15 mouse cellular contexts compared by ENCODE assay signal in the genomic region with DNA sequence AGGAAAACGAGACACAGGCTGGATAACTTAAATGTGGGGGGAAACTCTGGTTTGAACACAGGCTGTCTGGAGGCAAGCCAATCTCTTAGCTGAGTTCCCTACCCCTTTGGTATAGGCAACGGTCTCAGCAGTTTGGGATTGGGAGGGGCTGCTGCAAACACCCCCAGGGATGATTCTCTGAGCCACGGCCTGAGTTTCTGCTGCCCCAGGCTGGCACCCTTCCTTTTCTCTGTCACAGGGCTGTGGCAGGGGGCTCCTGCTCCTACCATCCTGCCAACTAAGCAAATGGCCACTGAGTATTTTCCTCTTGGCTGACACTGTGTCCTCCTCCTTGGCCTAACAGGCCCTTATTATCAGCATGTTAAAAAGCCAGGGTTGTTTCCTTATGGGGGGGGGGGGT. TPM values are rescaled to one million over a fixed set of nuclear protein-coding genes. Genes with fewer than 3 reads are reported as not detected.
DNase-seq lines count a peak whose midpoint lies in the region; ATAC-seq lines count a peak whose summit lies in the region.
"Had no signal": no experiment of that assay in that cellular context is flagged by ENCODE, and none has a peak within 500 bp of the region (broad histone marks: within the 10 kb centered on the region; RNA-seq: fewer than 3 reads in every experiment).

No protein-coding gene starts in this region.

- no peak overlapping the region for H3K4me2 ChIP-seq in heart, embryonic 16.5 days (ENCODE audit: low read depth, low read length)
- no peak overlapping the region for H3K4me2 ChIP-seq in forebrain, embryonic 16.5 days (ENCODE audit: low read length)
- no peak overlapping the region for H3K4me2 ChIP-seq in midbrain, embryonic 14.5 days (ENCODE audit: low read length)
- H3K4me2 ChIP-seq: embryonic facial prominence, embryonic 13.5 days; limb, embryonic 13.5 days; neural tube, embryonic 12.5 days had no signal

- WGBS in heart, embryonic 16.5 days: 52% methylated on average over 3 of the region's 3 CpGs
- WGBS in forebrain, embryonic 16.5 days: 39% methylated on average over 3 of the region's 3 CpGs
- WGBS in midbrain, embryonic 14.5 days: 76% methylated on average over 3 of the region's 3 CpGs

- H3K27ac ChIP-seq in heart, embryonic 16.5 days (ENCODE audit: low read length): peak overlapping the region; percentile 19; the same call in 1 of the 2 replicates
- H3K27ac ChIP-seq in forebrain, embryonic 16.5 days (ENCODE audit: low read length): peak overlapping the region; percentile 66
- H3K27ac ChIP-seq in midbrain, embryonic 14.5 days (replicated peaks; ENCODE audit: low read depth, low read length): no peak overlapping the region
- H3K27ac ChIP-seq: embryonic facial prominence, embryonic 13.5 days; limb, embryonic 13.5 days; neural tube, embryonic 12.5 days had no signal

- intact Hi-C loops in left cerebral cortex, postnatal 4 days (cut with DNase I): loop anchor here (5.0 kb wide), 1 partner anchor 35 kb away; the partner anchor contains the start of gene Itpkb

- H3K9me3 ChIP-seq in heart, embryonic 16.5 days (replicated peaks; ENCODE audit: control insufficient read depth, low read length): no peaks in the 10 kb centered on the region
- no peaks in the 10 kb centered on the region for H3K9me3 ChIP-seq in forebrain, embryonic 16.5 days (ENCODE audit: control insufficient read depth, low read length)
- no peaks in the 10 kb centered on the region for H3K9me3 ChIP-seq in midbrain, embryonic 14.5 days (ENCODE audit: control insufficient read depth, low read length)
- H3K9me3 ChIP-seq: embryonic facial prominence, embryonic 13.5 days; limb, embryonic 13.5 days; neural tube, embryonic 12.5 days had no signal

- H3K4me1 ChIP-seq in heart, embryonic 16.5 days (ENCODE audit: control insufficient read depth, insufficient read depth, low read length): peaks cover 46% of the 10 kb centered on the region
- H3K4me1 ChIP-seq in forebrain, embryonic 16.5 days (replicated peaks; ENCODE audit: control insufficient read depth, insufficient read depth, low read length): peaks cover 34% of the 10 kb centered on the region
- H3K4me1 ChIP-seq in midbrain, embryonic 14.5 days (ENCODE audit: control insufficient read depth, insufficient read depth, low read length): peaks cover 20% of the 10 kb centered on the region

- ATAC-seq in heart, embryonic 16.5 days (replicated peaks; ENCODE audit: extremely low read depth, insufficient read depth, low FRiP score): no peak
- ATAC-seq in forebrain, embryonic 16.5 days: no peak
- ATAC-seq in midbrain, embryonic 14.5 days (ENCODE audit: low FRiP score, low TSS enrichment): no peak
- ATAC-seq: lung, postnatal 0 days had no signal

- DNase-seq in cerebellum, adult 11-12 months: peak; percentile 56
- no peak for DNase-seq in cerebellum, adult 9-10 months
- DNase-seq in heart, adult 9 months (ENCODE audit: low spot score in 2 of 2): no peak
- DNase-seq in left cerebral cortex, postnatal 4 days: peak; percentile 49
- DNase-seq in left cerebral cortex, adult 8-10 months (ENCODE audit: low spot score in 2 of 2): no peak
- no peak for DNase-seq in midbrain, embryonic 14.5 days
- DNase-seq: adrenal gland, postnatal 10 days; heart, postnatal 4 days; right cerebral cortex, postnatal 4 days had no signal

- H3K9ac ChIP-seq in heart, embryonic 16.5 days (ENCODE audit: low read length): peak overlapping the region; percentile 23; the same call in 1 of the 2 replicates
- H3K9ac ChIP-seq in forebrain, embryonic 16.5 days (replicated peaks; ENCODE audit: low read depth, low read length): no peak overlapping the region
- H3K9ac ChIP-seq in midbrain, embryonic 14.5 days (replicated peaks; ENCODE audit: low read length): no peak overlapping the region
- H3K9ac ChIP-seq: embryonic facial prominence, embryonic 13.5 days; limb, embryonic 13.5 days; neural tube, embryonic 12.5 days had no signal

- no peaks in the 10 kb centered on the region for H3K36me3 ChIP-seq in heart, embryonic 16.5 days (ENCODE audit: control insufficient read depth, insufficient read depth)
- H3K36me3 ChIP-seq in forebrain, embryonic 16.5 days (ENCODE audit: control insufficient read depth, insufficient read depth): no peaks in the 10 kb centered on the region
- no peaks in the 10 kb centered on the region for H3K36me3 ChIP-seq in midbrain, embryonic 14.5 days (ENCODE audit: control insufficient read depth, insufficient read depth, low read length)
- H3K36me3 ChIP-seq: embryonic facial prominence, embryonic 13.5 days; limb, embryonic 13.5 days; neural tube, embryonic 12.5 days had no signal

- no peak overlapping the region for H3K4me3 ChIP-seq in heart, embryonic 16.5 days (ENCODE audit: low read length)
- H3K4me3 ChIP-seq in forebrain, embryonic 16.5 days (replicated peaks; ENCODE audit: low read length): no peak overlapping the region
- H3K4me3 ChIP-seq in midbrain, embryonic 14.5 days (replicated peaks; ENCODE audit: low read depth, low read length): no peak overlapping the region
- H3K4me3 ChIP-seq: embryonic facial prominence, embryonic 13.5 days; limb, embryonic 13.5 days; neural tube, embryonic 12.5 days had no signal

- no peaks in the 10 kb centered on the region for H3K27me3 ChIP-seq in heart, embryonic 16.5 days (ENCODE audit: control insufficient read depth, insufficient read depth, low read length)
- H3K27me3 ChIP-seq in forebrain, embryonic 16.5 days (replicated peaks; ENCODE audit: control insufficient read depth, insufficient read depth, low read length): no peaks in the 10 kb centered on the region
- no peaks in the 10 kb centered on the region for H3K27me3 ChIP-seq in midbrain, embryonic 14.5 days (ENCODE audit: control insufficient read depth, insufficient read depth, low read length)
- H3K27me3 ChIP-seq: embryonic facial prominence, embryonic 13.5 days; limb, embryonic 13.5 days; neural tube, embryonic 12.5 days had no signal

RNA-seq across cellular contexts. Expression of gene Itpkb, which starts 37.3 kb away (rescaled TPM):
- 7.3 and 8.7 TPM in 2 replicates for polyA plus RNA-seq in heart, embryonic 16.5 days (2015; fragmentation: Nextera tagmentation; extraction: Ambion mirVana)
- total RNA-seq in left cerebral cortex, postnatal 4 days (2021): 10 to 100 TPM; 12.1 to 12.3 TPM
- total RNA-seq in left cerebral cortex, adult 8-10 months (2022): 10 to 100 TPM; 19.7 to 26.2 (median 21.4) TPM
- polyA plus RNA-seq in forebrain, embryonic 16.5 days (2015; fragmentation: Nextera tagmentation; extraction: Ambion mirVana): 2.0 and 2.4 TPM in 2 replicates
- 1.8 and 1.9 TPM in 2 replicates for polyA plus RNA-seq in midbrain, embryonic 14.5 days (2014; fragmentation: Nextera tagmentation; extraction: Ambion mirVana)

Comparison
In these comparisons a context has a peak if more than half of its experiments do, and no peak if none do; other contexts are left out.
1. DNase-seq: peak in cerebellum, adult 11-12 months (single experiment) and left cerebral cortex, postnatal 4 days (single experiment); none in cerebellum, adult 9-10 months (single experiment), heart, adult 9 months (0 of 2), left cerebral cortex, adult 8-10 months (0 of 2) and midbrain, embryonic 14.5 days (single experiment).